Mouse (Mus musculus) hindbrain, embryonic 13.5 days (tissue): Measurements from ENCODE around the gene Ecm1. TPM values are rescaled to one million over a fixed set of nuclear protein-coding genes. Genes with fewer than 3 reads are reported as not detected.

Source experiments
- ATAC-seq: fragments of 200-750 bp; cut with Nextera tagmentation; 2 replicates; pipeline ENCODE4 v1.8.0; 2017; ENCODE audit warnings: moderate TSS enrichment; ENCODE audit not compliant: low FRiP score
- H3K27ac ChIP-seq: fragments of 300-500 bp; sonication (generic); 2 replicates; pipeline ENCODE4 v1.5.1; 2015; ENCODE audit warnings: inconsistent platforms, mild to moderate bottlenecking, moderate library complexity
- H3K27me3 ChIP-seq: fragments of 300-500 bp; sonication (generic); 2 replicates; pipeline ENCODE4 v1.6.1; 2015; ENCODE audit warnings: mild to moderate bottlenecking, inconsistent platforms
- H3K36me3 ChIP-seq: fragments of 300-500 bp; sonication (generic); 2 replicates; pipeline ENCODE4 v1.6.1; 2015; ENCODE audit warnings: mild to moderate bottlenecking, inconsistent platforms
- H3K4me1 ChIP-seq: fragments of 300-500 bp; sonication (generic); replicated peaks from 2 replicates; pipeline ENCODE4 v1.6.1; 2015; ENCODE audit warnings: inconsistent platforms
- H3K4me2 ChIP-seq: fragments of 300-500 bp; sonication (generic); 2 replicates; pipeline ENCODE4 v1.6.1; 2015; ENCODE audit warnings: inconsistent platforms, mild to moderate bottlenecking, moderate library complexity
- H3K4me3 ChIP-seq: fragments of 300-500 bp; sonication (generic); 2 replicates; pipeline ENCODE4 v1.5.1; 2015; ENCODE audit warnings: mild to moderate bottlenecking, inconsistent platforms
- H3K9ac ChIP-seq: fragments of 300-500 bp; sonication (generic); 2 replicates; pipeline ENCODE4 v1.6.1; 2015; ENCODE audit warnings: mild to moderate bottlenecking, inconsistent platforms
- H3K9me3 ChIP-seq: fragments of 300-500 bp; sonication (generic); 2 replicates; pipeline ENCODE4 v1.6.1; 2016; ENCODE audit warnings: inconsistent platforms
- WGBS: fragments of 180-500 bp; shearing (Covaris S2); methylation state at CpG from one replicate; pipeline ENCODE4 v1.1.7; 2015; 5-methylcytosine and 5-hydroxymethylcytosine counted together
- polyA plus RNA-seq: library from polyadenylated mRNA; unstranded; fragments of >200 nt; fragmentation: Nextera tagmentation; extraction: Ambion mirVana; gene quantifications from 2 replicates; pipeline ENCODE4 v1.2.1, GENCODE M21; 2015

Gene Ecm1
- polyA plus RNA-seq, 1 experiment from 2014 or later, result 12.9 TPM

- H3K4me3 ChIP-seq, result no peak overlapping the region
- no peak for ATAC-seq
- H3K36me3 ChIP-seq, result peaks cover 45% of the 10 kb centered on the region
- no peak overlapping the region for H3K9ac ChIP-seq
- H3K9me3 ChIP-seq, result no peaks in the 10 kb centered on the region
- H3K27ac ChIP-seq, result no peak overlapping the region
- peaks cover 9% of the 10 kb centered on the region for H3K4me1 ChIP-seq
- 83% methylated on average over 3 of the region's 3 CpGs for WGBS
- H3K27me3 ChIP-seq, result no peaks in the 10 kb centered on the region
- H3K4me2 ChIP-seq, result no peak overlapping the region
These were observed 13.6 kb upstream of the Ecm1 start for GRCm38 (mm10) chr3:95752935-95753334.

DNA sequence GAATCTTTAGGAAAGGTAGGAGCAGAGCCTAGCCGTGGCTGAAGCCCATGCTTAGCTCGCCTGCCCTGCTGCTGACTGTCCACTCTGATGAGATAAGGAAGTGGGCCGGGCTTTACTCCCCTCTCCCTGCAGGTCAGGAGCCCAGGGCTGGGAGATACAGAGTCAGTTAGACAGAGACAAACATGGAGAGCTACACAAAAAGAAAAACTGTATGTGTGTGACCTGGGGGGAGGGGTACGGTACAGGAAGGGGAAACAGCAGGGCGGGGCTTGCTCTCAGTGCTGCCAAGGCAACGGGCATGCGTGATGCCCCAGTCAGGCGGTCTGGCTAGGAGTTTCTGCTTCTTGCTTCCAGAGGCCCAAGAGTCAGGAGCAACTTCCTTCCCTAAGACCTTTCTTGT lies 1.0 kb upstream of the Ecm1 start:
- Histone ChIP-seq H3K9ac (no peak overlapping the region), H3K27me3 (no peaks in the 10 kb centered on the region), H3K4me2 (no peak overlapping the region), H3K4me3 (no peak overlapping the region), H3K4me1 (no peaks in the 10 kb centered on the region), H3K27ac (0 out of 2 replicates have a peak overlapping the region, but pooled peaks have one; percentile 6), H3K36me3 (peaks cover 83% of the 10 kb centered on the region), H3K9me3 (no peaks in the 10 kb centered on the region)
- no peak for ATAC-seq
- WGBS, result 86% methylated on average over 8 of the region's 8 CpGs

GRCm38 (mm10) chr3:95735071-95735670 lies 4.2 kb downstream of the Ecm1 start:
- 85% methylated on average over 12 of the region's 12 CpGs for WGBS
- Histone ChIP-seq H3K9me3 (no peaks in the 10 kb centered on the region), H3K36me3 (peaks cover 53% of the 10 kb centered on the region), H3K4me1 (no peaks in the 10 kb centered on the region), H3K9ac (no peak overlapping the region), H3K27ac (no peak overlapping the region), H3K4me2 (no peak overlapping the region), H3K4me3 (no peak overlapping the region), H3K27me3 (no peaks in the 10 kb centered on the region)
- no peak for ATAC-seq

- no peak overlapping the region for H3K4me2 ChIP-seq
- no peak overlapping the region for H3K9ac ChIP-seq
- no peak overlapping the region for H3K27ac ChIP-seq
- no peaks in the 10 kb centered on the region for H3K27me3 ChIP-seq
- H3K4me3 ChIP-seq, result no peak overlapping the region
- ATAC-seq, result no peak
- H3K36me3 ChIP-seq, result peaks cover 43% of the 10 kb centered on the region
- 85% methylated on average over 13 of the region's 13 CpGs for WGBS
- no peaks in the 10 kb centered on the region for H3K9me3 ChIP-seq
- no peaks in the 10 kb centered on the region for H3K4me1 ChIP-seq
These were observed 5.2 kb downstream of the Ecm1 start for GRCm38 (mm10) chr3:95734092-95734702.

GRCm38 (mm10) chr3:95732744-95733521 lies 6.4 kb downstream of the Ecm1 start:
- Histone ChIP-seq H3K36me3 (peaks cover 37% of the 10 kb centered on the region), H3K4me1 (no peaks in the 10 kb centered on the region), H3K9me3 (no peaks in the 10 kb centered on the region), H3K27me3 (no peaks in the 10 kb centered on the region), H3K4me3 (no peak overlapping the region), H3K4me2 (no peak overlapping the region), H3K9ac (no peak overlapping the region), H3K27ac (no peak overlapping the region)
- 85% methylated on average over 11 of the region's 11 CpGs for WGBS
- no peak for ATAC-seq

GRCm38 (mm10) chr3:95732297-95732696 lies 7.1 kb downstream of the Ecm1 start:
- Histone ChIP-seq H3K4me1 (no peaks in the 10 kb centered on the region), H3K36me3 (peaks cover 37% of the 10 kb centered on the region), H3K9me3 (no peaks in the 10 kb centered on the region), H3K4me2 (no peak overlapping the region), H3K27ac (no peak overlapping the region), H3K4me3 (no peak overlapping the region), H3K9ac (no peak overlapping the region), H3K27me3 (no peaks in the 10 kb centered on the region)
- WGBS, result 99% methylated on average over 9 of the region's 9 CpGs
- no peak for ATAC-seq

DNA sequence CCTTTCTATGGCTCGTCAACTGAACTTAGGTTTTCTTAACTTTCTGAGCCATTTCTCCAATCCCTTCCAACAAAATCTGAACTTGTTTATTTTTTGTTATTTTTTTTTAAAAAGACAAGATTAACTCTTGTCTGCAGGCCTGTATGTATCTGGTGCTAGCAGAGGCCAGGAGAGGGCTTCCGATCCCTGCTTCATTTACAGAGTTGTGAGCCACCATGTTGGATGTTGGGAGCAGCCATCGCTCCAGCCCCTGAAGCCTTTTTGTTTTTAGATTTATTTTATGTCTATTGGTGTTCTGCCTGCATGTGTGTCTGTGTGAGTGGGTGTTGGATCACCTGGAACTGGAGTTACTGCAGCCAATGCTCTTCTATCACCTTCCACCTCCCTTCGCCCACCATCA lies 7.6 kb downstream of the Ecm1 start:
- Histone ChIP-seq H3K27me3 (no peaks in the 10 kb centered on the region), H3K9ac (no peak overlapping the region), H3K27ac (no peak overlapping the region), H3K4me3 (no peak overlapping the region), H3K4me2 (no peak overlapping the region), H3K4me1 (no peaks in the 10 kb centered on the region), H3K9me3 (no peaks in the 10 kb centered on the region), H3K36me3 (peaks cover 34% of the 10 kb centered on the region)
- 94% methylated on average over 4 of the region's 4 CpGs for WGBS
- ATAC-seq, result no peak

- Histone ChIP-seq H3K4me3 (no peak overlapping the region), H3K9me3 (no peaks in the 10 kb centered on the region), H3K27me3 (no peaks in the 10 kb centered on the region), H3K4me1 (no peaks in the 10 kb centered on the region), H3K9ac (no peak overlapping the region), H3K27ac (no peak overlapping the region), H3K36me3 (peaks cover 20% of the 10 kb centered on the region), H3K4me2 (no peak overlapping the region)
- ATAC-seq, result no peak
- 79% methylated on average over 7 of the region's 7 CpGs for WGBS
These were observed 8.9 kb downstream of the Ecm1 start for GRCm38 (mm10) chr3:95730431-95730830.

GRCm38 (mm10) chr3:95728906-95729305 lies 10.5 kb downstream of the Ecm1 start:
- WGBS, result 85% methylated on average over 2 of the region's 2 CpGs

GRCm38 (mm10) chr3:95726696-95727358 lies 12.5 kb downstream of the Ecm1 start:
- H3K27me3 ChIP-seq, result no peaks in the 10 kb centered on the region
- H3K4me3 ChIP-seq, result no peak overlapping the region
- H3K36me3 ChIP-seq, result no peaks in the 10 kb centered on the region
- no peaks in the 10 kb centered on the region for H3K4me1 ChIP-seq
- no peak for ATAC-seq
- H3K4me2 ChIP-seq, result no peak overlapping the region
- no peak overlapping the region for H3K27ac ChIP-seq
- no peaks in the 10 kb centered on the region for H3K9me3 ChIP-seq
- WGBS, result 78% methylated on average over 7 of the region's 7 CpGs
- no peak overlapping the region for H3K9ac ChIP-seq

More at GRCm38 (mm10) chr3:95728906-95729305, 10.5 kb downstream of the Ecm1 start:
- no peaks in the 10 kb centered on the region for H3K4me1 ChIP-seq
- H3K36me3 ChIP-seq, result peaks cover 5% of the 10 kb centered on the region
- ATAC-seq, result no peak
- no peaks in the 10 kb centered on the region for H3K27me3 ChIP-seq
- no peaks in the 10 kb centered on the region for H3K9me3 ChIP-seq
- H3K4me3 ChIP-seq, result no peak overlapping the region
- H3K27ac ChIP-seq, result no peak overlapping the region
- no peak overlapping the region for H3K4me2 ChIP-seq
- no peak overlapping the region for H3K9ac ChIP-seq

- WGBS, result 86% methylated on average over 7 of the region's 7 CpGs
- no peaks in the 10 kb centered on the region for H3K9me3 ChIP-seq
- no peaks in the 10 kb centered on the region for H3K27me3 ChIP-seq
- H3K4me1 ChIP-seq, result no peaks in the 10 kb centered on the region
- no peak overlapping the region for H3K4me3 ChIP-seq
- no peak for ATAC-seq
- H3K9ac ChIP-seq, result no peak overlapping the region
- no peaks in the 10 kb centered on the region for H3K36me3 ChIP-seq
- H3K4me2 ChIP-seq, result no peak overlapping the region
- no peak overlapping the region for H3K27ac ChIP-seq
These were observed 13.5 kb downstream of the Ecm1 start for GRCm38 (mm10) chr3:95725863-95726262.

GRCm38 (mm10) chr3:95722386-95722785 lies 17.0 kb downstream of the Ecm1 start:
- H3K27me3 ChIP-seq, result no peaks in the 10 kb centered on the region
- no peaks in the 10 kb centered on the region for H3K9me3 ChIP-seq
- no peak for ATAC-seq
- no peak overlapping the region for H3K4me2 ChIP-seq
- H3K36me3 ChIP-seq, result no peaks in the 10 kb centered on the region
- H3K9ac ChIP-seq, result no peak overlapping the region
- no peaks in the 10 kb centered on the region for H3K4me1 ChIP-seq
- no peak overlapping the region for H3K27ac ChIP-seq
- H3K4me3 ChIP-seq, result no peak overlapping the region
- WGBS, result 87% methylated on average over 3 of the region's 3 CpGs
